Mouse (Mus musculus) stomach, postnatal 0 days (tissue): ENCODE results near the gene Cyp2c37.
"Not testable (repeated sequence)": the region's sequence is repeated elsewhere in the genome, so short reads cannot be mapped to it uniquely, and the experiment has no call there.

Experiments
- CTCF ChIP-seq: IDR thresholded peaks from 2 replicates; pipeline ENCODE4 v1.5.1; 2016; ENCODE audit warnings: antibody characterized with exemption, low read depth, mild to moderate bottlenecking, moderate library complexity
- EP300 ChIP-seq: optimal IDR thresholded peaks from 2 replicates; pipeline ENCODE3; 2016; ENCODE audit warnings: antibody characterized with exemption

GRCm38 (mm10) chr19:39992140-39992539 is at the start of gene Cyp2c37:
- not testable (repeated sequence) for TF ChIP-seq CTCF, EP300
